Mouse (Mus musculus): ENCODE measurements around the gene Rfwd3. TPM values are rescaled to one million over a fixed set of nuclear protein-coding genes. Genes with fewer than 3 reads are reported as not detected.

The Rfwd3 gene
- total RNA-seq, 4 experiments from 2014 or later, result 17.3 to 22.2 (median 19.4) TPM

Other genes starting within 250 kb of the Rfwd3 start
- not detected for gene Exosc6, start 243.9 kb downstream of the Rfwd3 start, total RNA-seq (2022)
- gene Clec18a, start 207.8 kb downstream of the Rfwd3 start, total RNA-seq (2022), result 1 to 10 TPM in 3 of 4 experiments, under 1 TPM in 1; 0.98 to 2.3 (median 1.3) TPM
- gene Pdpr, start 205.6 kb downstream of the Rfwd3 start, total RNA-seq (2022), result 100 to 1,000 TPM; 109 to 143 (median 124) TPM
- gene Glg1, start 41.0 kb downstream of the Rfwd3 start, total RNA-seq (2022), result 100 to 1,000 TPM in 1 of 4 experiments, 10 to 100 TPM in 3; 87.4 to 103 (median 96.6) TPM
- 1 to 10 TPM; 1.8 to 3.0 (median 2.6) TPM for gene Mlkl, start 38.0 kb upstream of the Rfwd3 start, total RNA-seq (2022)
- gene Fa2h, start 93.6 kb upstream of the Rfwd3 start, total RNA-seq (2022), result under 1 TPM; 0.16 to 0.69 (median 0.21) TPM
- gene Wdr59, start 221.9 kb upstream of the Rfwd3 start, total RNA-seq (2022), result 1 to 10 TPM; 6.5 to 7.4 (median 7.0) TPM
- 10 to 100 TPM; 52.7 to 71.3 (median 59.2) TPM for gene Znrf1, start 235.9 kb upstream of the Rfwd3 start, total RNA-seq (2022)

All from heart, adult 8-10 months (tissue).